Mouse (Mus musculus): ENCODE measurements around the gene Ube2l6. TPM values are rescaled to one million over a fixed set of nuclear protein-coding genes. Genes with fewer than 3 reads are reported as not detected.

Ube2l6 gene
- polyA plus RNA-seq, 1 experiment: 16.2 TPM

Other genes with a start within 250 kb of the Ube2l6 start
- gene Ctnnd1, start 148.1 kb upstream of the Ube2l6 start, polyA plus RNA-seq (2012; fragmentation: generic; extraction: Trizol): 79.9 TPM
- 0.08 TPM for gene Btbd18, start 139.7 kb upstream of the Ube2l6 start, polyA plus RNA-seq (2012; fragmentation: generic; extraction: Trizol)
- 355 TPM for gene Selenoh, start 128.1 kb upstream of the Ube2l6 start, polyA plus RNA-seq (2012; fragmentation: generic; extraction: Trizol)
- gene Gm28635, start 120.8 kb upstream of the Ube2l6 start, polyA plus RNA-seq (2012; fragmentation: generic; extraction: Trizol): not detected
- gene Med19, start 120.4 kb upstream of the Ube2l6 start, polyA plus RNA-seq (2012; fragmentation: generic; extraction: Trizol): 20.4 TPM
- 90.0 TPM for gene Tmx2, start 119.7 kb upstream of the Ube2l6 start, polyA plus RNA-seq (2012; fragmentation: generic; extraction: Trizol)
- 35.4 TPM for gene Zdhhc5, start 83.6 kb upstream of the Ube2l6 start, polyA plus RNA-seq (2012; fragmentation: generic; extraction: Trizol)
- gene Clp1, start 71.5 kb upstream of the Ube2l6 start, polyA plus RNA-seq (2012; fragmentation: generic; extraction: Trizol): 13.9 TPM
- 0.35 TPM for gene Ypel4, start 64.8 kb upstream of the Ube2l6 start, polyA plus RNA-seq (2012; fragmentation: generic; extraction: Trizol)
- 4.4 TPM for gene Gm19426, start 55.2 kb upstream of the Ube2l6 start, polyA plus RNA-seq (2012; fragmentation: generic; extraction: Trizol)
- 0.15 TPM for gene Serping1, start 23.4 kb upstream of the Ube2l6 start, polyA plus RNA-seq (2012; fragmentation: generic; extraction: Trizol)
- 0.06 TPM for gene Smtnl1, start 23.8 kb downstream of the Ube2l6 start, polyA plus RNA-seq (2012; fragmentation: generic; extraction: Trizol)
- 108 TPM for gene Timm10, start 28.2 kb downstream of the Ube2l6 start, polyA plus RNA-seq (2012; fragmentation: generic; extraction: Trizol)
- gene Slc43a1, start 40.0 kb downstream of the Ube2l6 start, polyA plus RNA-seq (2012; fragmentation: generic; extraction: Trizol): 6.6 TPM
- gene Rtn4rl2, start 87.9 kb downstream of the Ube2l6 start, polyA plus RNA-seq (2012; fragmentation: generic; extraction: Trizol): 0.18 TPM
- 10.5 TPM for gene Slc43a3, start 137.8 kb downstream of the Ube2l6 start, polyA plus RNA-seq (2012; fragmentation: generic; extraction: Trizol)
- not detected for gene Prg2, start 181.6 kb downstream of the Ube2l6 start, polyA plus RNA-seq (2012; fragmentation: generic; extraction: Trizol)
- not detected for gene Prg3, start 189.4 kb downstream of the Ube2l6 start, polyA plus RNA-seq (2012; fragmentation: generic; extraction: Trizol)
- 195 TPM for gene Ssrp1, start 238.4 kb downstream of the Ube2l6 start, polyA plus RNA-seq (2012; fragmentation: generic; extraction: Trizol)
- gene P2rx3, start 238.6 kb downstream of the Ube2l6 start, polyA plus RNA-seq (2012; fragmentation: generic; extraction: Trizol): 0.30 TPM
- 58.6 TPM for gene Tnks1bp1, start 249.2 kb downstream of the Ube2l6 start, polyA plus RNA-seq (2012; fragmentation: generic; extraction: Trizol)